Mouse (Mus musculus): Measurements from ENCODE around the gene Znrf1.

Gene Znrf1

DNA sequence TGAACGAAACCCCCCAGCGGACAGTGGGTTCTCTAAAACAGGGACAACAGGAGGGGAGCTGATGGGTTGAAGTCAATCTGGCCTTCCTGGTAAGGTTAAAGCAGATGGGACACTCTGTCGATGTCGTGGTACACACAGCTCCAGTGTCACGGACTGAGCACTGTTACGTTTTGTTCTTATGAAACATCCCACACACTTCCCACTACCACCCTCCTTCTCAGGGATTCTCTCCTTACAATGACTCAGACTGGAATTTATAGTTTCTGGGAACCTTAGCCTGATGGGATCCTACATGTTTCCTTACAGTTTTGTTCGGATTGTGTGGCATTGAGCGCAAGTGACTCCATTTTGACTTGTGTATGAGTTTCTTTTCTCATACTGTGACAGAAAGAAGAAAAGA is 95.7 kb downstream of the Znrf1 start:
- DNase-seq (ENCODE audit: low spot score): no peak

DNA sequence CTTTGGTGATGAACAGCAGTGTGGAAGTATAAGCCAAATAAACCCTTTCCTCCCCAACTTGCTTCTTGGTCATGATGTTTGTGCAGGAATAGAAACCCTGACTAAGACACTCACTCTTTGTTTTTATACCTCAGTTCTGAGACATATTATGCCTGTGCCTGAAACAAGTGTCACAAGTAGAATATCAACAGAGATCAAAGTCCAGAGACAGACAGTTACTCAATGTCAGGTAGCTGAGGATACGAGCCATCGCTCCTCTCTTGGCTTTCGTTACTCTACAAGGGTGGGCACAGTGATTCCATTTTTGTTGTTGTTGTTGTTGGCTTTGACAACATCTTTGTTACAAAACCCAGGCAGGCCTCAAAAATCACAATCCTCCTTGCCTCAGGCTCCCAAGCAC is 97.1 kb downstream of the Znrf1 start:
- no peak for DNase-seq (ENCODE audit: low spot score)

GRCm38 (mm10) chr8:111638086-111638485 is 102.2 kb downstream of the Znrf1 start:
- no peak for DNase-seq (ENCODE audit: low spot score)

DNA sequence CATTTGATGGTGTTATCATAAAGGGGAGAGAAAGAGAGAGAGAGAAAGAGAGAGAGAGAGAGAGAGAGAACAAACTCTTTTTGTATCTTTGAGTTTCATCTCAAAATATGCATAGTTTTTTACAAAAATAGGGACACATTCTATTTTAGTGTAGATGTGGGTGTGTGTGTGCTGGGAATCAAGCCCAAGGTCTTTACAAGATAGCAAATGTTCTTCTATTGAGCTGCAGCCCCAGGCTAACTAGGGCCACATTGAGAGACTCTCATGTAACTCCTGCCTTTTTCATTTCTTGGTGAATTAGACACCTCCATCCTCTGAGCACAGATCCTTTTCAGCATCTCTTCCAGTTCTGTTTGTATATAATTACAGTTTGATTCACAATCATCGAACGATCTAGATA is 105.2 kb downstream of the Znrf1 start:
- DNase-seq (ENCODE audit: low spot score): no peak

DNA sequence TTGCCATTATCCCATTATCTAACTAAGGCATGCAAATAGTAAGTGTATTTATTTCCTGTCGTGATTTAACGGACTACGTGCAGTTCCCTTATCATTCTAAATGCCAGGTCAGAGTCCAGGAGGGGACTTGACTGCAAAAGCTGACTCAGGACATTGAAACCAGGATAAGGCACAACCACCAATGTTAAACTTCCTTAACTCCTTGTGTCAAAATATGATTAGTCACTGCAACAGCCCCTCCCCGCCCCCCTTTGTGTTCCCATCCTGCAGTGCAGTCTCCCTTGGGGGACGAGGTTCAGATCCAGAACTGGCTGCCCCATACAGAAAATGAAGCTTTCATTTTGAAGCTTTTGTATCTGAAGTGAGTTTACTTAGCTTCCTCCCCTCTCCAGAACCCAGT is 106.6 kb downstream of the Znrf1 start:
- peak; percentile 72 for DNase-seq (ENCODE audit: low spot score)

GRCm38 (mm10) chr8:111642939-111643263 is 107.0 kb downstream of the Znrf1 start:
- no peak for DNase-seq (ENCODE audit: low spot score)

DNA sequence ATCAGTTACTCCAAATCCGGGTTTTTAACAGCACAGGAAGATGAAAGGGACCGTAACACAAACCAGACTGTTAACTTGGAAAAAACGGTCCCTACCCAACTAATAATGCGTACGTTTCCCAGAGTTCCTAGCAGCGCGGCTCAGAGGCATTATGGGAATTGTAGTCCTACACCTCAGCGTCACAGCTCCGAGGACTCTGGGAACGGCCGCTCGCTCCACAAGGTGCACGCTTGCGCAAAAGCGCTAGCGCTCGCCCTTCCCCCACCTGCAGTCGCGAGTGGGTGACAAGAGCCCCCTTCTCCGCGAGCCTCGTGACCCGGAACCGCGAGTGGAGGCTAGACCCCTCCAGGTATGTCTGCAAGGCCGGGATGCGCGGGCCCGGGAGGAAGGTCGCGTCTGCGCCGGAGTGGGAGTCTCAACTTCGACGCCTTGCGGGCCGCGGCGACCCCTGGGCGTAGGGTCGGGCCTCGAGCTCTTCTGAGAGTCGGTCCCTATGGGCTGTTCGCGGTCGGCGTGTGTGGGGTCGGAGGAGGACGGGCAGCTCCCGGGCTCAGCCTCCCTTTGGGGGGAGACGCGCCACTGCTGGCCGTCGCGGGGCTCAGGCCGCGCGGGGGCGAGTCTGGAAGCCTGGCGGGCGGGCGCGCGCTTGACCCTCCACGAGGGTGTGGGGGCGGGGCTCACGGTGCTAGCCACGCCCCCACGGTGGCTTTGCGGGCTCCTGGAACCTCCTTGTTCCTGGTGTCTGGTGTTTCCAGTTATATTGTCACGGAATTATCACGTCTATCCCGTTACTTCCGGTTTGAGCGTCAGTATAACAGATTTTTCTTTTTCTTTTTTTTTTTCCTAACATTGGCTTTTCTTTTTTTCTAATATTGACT is 107.6 kb downstream of the Znrf1 start, which contains the start of gene Zfp1:
Gene Zfp1 (plus strand): TSS at position 138 of the 878 bp plus-strand sequence.
- peak; percentile 99 for DNase-seq (ENCODE audit: low spot score)

GRCm38 (mm10) chr8:111644286-111645051 is 108.6 kb downstream of the Znrf1 start:
- peak; percentile 78 for DNase-seq (ENCODE audit: low spot score)

DNA sequence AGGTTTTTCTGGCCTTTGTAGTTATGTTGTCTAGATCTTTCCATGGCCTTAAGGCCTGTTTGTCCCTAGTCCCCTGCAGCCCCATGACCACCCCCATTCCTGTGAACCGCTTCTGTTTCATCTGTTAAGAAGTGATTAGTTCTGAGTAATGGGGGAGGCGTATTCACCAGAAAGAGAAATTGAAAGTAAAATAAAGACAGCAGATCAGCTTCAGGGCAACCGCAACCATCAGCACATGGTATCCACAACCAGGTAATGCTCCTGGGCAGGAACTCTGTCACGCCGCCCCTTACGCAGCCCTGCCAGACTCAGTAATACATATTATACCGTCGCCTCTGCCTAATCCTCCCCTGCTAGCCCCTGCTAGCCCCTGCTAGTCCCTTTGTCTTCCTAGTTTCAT is 109.8 kb downstream of the Znrf1 start:
- DNase-seq (ENCODE audit: low spot score): no peak

DNA sequence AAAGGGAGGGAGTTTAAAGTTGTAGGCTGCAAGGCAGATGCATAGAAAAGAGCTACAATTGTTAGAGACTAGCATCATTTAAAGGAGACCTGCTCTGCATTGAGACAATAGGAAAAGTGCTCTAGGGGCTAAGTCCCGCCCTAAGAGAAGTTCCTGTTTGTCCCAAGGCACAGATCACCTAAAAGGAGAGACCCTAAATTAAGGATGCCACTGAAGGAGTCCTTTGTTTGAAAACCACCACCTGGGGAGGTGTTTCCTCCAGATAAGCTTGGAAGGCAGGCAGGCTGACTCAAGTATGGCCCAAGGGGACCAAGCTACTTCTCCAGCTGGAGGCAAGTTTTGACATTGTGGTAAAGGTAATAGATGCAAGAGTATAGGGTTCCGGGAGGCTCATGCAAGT is 112.9 kb downstream of the Znrf1 start:
- no peak for DNase-seq (ENCODE audit: low spot score)

- DNase-seq (ENCODE audit: low spot score): no peak
Observed at GRCm38 (mm10) chr8:111650651-111651050, 114.8 kb downstream of the Znrf1 start.

DNA sequence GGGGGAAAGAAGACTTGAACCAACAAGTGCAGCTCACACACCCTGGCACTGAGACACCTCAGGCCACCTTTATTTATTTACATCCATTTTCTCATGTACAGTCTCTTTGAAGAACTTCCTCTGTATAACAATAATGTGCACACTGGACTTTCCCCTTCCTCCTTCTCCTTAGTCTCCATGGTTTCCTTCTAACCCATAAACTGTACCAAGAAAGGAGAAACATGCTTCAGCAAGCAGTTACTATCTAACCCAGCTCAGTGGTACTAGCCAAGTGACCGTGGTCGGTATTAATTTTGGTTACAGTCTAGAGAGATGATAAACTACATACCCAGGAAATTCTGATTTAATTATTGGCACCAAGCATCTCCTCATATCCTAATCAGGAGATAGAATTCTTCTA is 117.6 kb downstream of the Znrf1 start:
- DNase-seq (ENCODE audit: low spot score): no peak

DNA sequence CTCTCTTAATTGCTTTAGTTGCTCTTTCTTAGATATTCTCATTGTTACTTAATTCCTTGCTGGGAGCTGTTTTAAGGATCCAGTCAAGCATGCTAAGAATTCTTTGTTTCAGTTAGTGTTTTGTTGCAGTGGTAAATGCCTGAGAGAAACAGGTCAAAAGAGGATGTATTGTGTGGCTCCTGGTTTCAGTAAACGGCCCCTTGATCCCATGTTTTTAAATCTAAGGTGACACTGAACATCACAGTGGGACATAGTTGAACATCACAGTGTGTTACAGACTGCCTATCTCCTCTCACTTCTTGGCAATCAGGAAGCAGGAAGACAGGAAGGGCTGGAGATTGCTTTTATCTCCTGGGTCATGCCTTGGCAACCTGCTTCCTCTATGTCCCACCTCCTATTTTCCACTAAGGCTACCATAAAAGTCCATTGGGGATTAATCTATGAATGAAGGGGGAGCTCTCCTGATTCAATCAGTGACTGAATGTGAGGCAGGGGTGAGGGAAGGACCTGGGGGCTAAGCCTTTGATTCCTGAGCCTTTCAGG is 121.5 kb downstream of the Znrf1 start:
- DNase-seq (ENCODE audit: low spot score): no peak

DNA sequence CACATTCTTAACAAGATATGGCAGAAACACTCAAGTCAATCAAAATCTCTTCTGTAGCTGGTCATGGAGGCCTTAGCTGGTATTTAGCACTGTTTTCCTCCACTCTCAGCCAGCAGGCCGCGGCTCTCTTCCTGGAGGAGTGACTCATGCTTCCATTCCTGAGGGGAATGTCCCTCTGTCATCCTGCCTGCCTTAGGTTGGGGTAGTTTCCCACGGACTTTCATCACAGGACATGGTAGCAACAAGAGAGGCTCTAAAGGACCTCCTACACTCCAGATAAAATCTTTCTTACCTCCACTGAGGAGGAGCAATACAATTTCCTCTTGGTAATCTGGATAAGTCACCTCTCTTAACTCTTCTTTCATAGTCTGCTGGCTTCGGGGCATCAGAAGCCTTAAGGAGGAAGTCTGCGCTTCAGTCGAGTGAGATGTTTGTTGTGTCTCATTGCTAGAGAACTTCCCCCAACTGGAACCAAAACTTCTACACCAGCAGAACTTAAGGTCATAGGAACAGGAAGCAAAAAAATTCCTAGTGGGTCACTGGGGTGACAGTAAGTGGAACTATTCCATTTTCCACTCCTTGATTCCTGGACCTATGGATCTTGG is 123.0 kb downstream of the Znrf1 start:
- peak; percentile 48 for DNase-seq (ENCODE audit: low spot score)

GRCm38 (mm10) chr8:111662473-111662872 is 126.6 kb downstream of the Znrf1 start:
- DNase-seq (ENCODE audit: low spot score): peak; percentile 79

GRCm38 (mm10) chr8:111666751-111667150 is 130.9 kb downstream of the Znrf1 start:
- no peak for DNase-seq (ENCODE audit: low spot score)
